Mouse (Mus musculus) liver, adult 2 months (tissue): ENCODE results near the gene Nvl.

Experiments
- CTCF ChIP-seq: fragments of 200-500 bp; IDR thresholded peaks from 2 replicates; pipeline ENCODE4 v1.5.1; 2011; ENCODE audit warnings: low read depth, low read length, control low read depth
- POLR2A ChIP-seq: fragments of 200-500 bp; IDR thresholded peaks from 2 replicates; pipeline ENCODE4 v1.6.1; 2011; ENCODE audit warnings: low read length, control low read depth; ENCODE audit not compliant: insufficient read depth; ENCODE audit errors: extremely low read depth

DNA sequence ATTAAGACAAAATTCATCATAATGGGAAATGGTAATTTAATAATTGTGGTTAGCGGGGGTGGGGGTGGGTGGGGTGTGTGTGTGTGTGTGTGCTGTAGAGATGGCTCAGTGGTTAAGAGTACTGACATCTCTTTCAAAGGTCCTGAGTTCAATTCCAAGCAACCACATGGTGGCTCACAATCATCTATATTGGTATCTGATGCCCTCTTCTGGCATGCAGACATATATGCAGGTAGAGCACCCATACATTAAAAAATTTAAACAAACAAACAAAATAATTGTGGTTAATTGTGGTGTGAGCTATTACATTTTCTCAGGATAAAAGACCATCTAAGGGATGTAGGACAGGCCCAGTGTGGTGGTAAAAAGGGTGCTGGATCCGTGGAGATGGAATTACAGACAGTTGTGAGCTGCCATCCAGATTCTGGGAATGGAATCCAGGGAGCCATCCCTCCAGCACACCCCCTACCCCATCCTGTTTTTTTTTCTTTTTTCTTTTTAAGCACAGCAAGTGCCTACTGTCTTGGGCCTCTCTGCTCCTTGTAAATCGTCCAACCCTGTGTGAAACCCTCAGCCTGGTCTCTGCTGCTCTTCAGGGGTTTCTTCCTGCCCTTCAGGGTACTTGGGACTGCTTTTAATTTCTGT is 5.5 kb upstream of the Nvl start:
- no peak for TF ChIP-seq POLR2A
- no peak for TF ChIP-seq CTCF
